Mouse (Mus musculus): ENCODE data around the gene Ppm1n. TPM values are rescaled to one million over a fixed set of nuclear protein-coding genes. Genes with fewer than 3 reads are reported as not detected.
A peak's percentile ranks its signal among the peaks of the same experiment; 100 is the strongest.

The Ppm1n gene
- total and polyA plus RNA-seq, 3 experiments, result not detected

- Histone ChIP-seq H3K4me1 (ENCODE audit: control insufficient read depth in 1 of 2, insufficient read depth in 2 of 2, low read length in 2 of 2) (peaks cover 0 to 4% of the 10 kb centered on the region in 2 experiments; a peak in 1 of 4 replicates), H3K27ac (ENCODE audit: control insufficient read depth, low read depth, low read length) (no peak overlapping the region), H3K9me3 (replicated peaks; ENCODE audit: insufficient read depth, low read length) (no peaks in the 10 kb centered on the region), H3K36me3 (ENCODE audit: control insufficient read depth in 1 of 2, insufficient read depth in 2 of 2, low read length in 2 of 2) (no peaks in the 10 kb centered on the region), H3K79me2 (ENCODE audit: control insufficient read depth, insufficient read depth, low read length, poor library complexity) (peaks cover under 1% of the 10 kb centered on the region; the same call in 1 of the 2 replicates), H3K9ac (ENCODE audit: control insufficient read depth, low read depth, low read length, poor library complexity, severe bottlenecking) (no peak overlapping the region), H3K27me3 (ENCODE audit: control insufficient read depth in 1 of 2, insufficient read depth in 2 of 2, low read length in 2 of 2) (no peaks in the 10 kb centered on the region), H3K4me3 (ENCODE audit: control insufficient read depth in 1 of 2, insufficient read depth in 1 of 2, low read depth in 2 of 2, low read length in 2 of 2) (no peak overlapping the region)
- no peak for TF ChIP-seq TCF12 (IDR thresholded peaks at IDR 0.05; ENCODE audit: low read depth, low read length)
- peak; percentile 91 for TF ChIP-seq SMC3 (IDR thresholded peaks at IDR 0.05; ENCODE audit: low read depth, low read length)
- TF ChIP-seq NRF1 (IDR thresholded peaks at IDR 0.05; ENCODE audit: insufficient read depth, low read depth, low read length, poor library complexity, severe bottlenecking), result no peak
- TF ChIP-seq BHLHE40 (IDR thresholded peaks at IDR 0.05; ENCODE audit: borderline replicate concordance, low read depth, low read length), result no peak
- no peak for TF ChIP-seq USF2 (IDR thresholded peaks at IDR 0.05; ENCODE audit: borderline replicate concordance in 1 of 2, insufficient read depth in 1 of 2, low read depth in 1 of 2, low read length in 2 of 2)
- TF ChIP-seq POLR2AphosphoS5 (IDR thresholded peaks at IDR 0.05; ENCODE audit: borderline replicate concordance, low read depth, low read length), result no peak
- no peak for TF ChIP-seq ZNF384 (IDR thresholded peaks at IDR 0.05; ENCODE audit: low read depth, low read length)
- no peak for TF ChIP-seq MXI1 (IDR thresholded peaks at IDR 0.05; ENCODE audit: low read depth, low read length)
- TF ChIP-seq CTCF (IDR thresholded peaks at IDR 0.05 in 2 of 3, conservative IDR thresholded peaks at IDR 0.05 in 1 of 3; ENCODE audit: control insufficient read depth in 1 of 3, insufficient read depth in 1 of 3, low read depth in 2 of 3, low read length in 3 of 3, poor library complexity in 1 of 3, severe bottlenecking in 1 of 3), result peak; percentile 79 to 92 (median 87)
- TF ChIP-seq POLR2A (IDR thresholded peaks at IDR 0.05; ENCODE audit: control insufficient read depth in 1 of 2, insufficient read depth in 1 of 2, low read depth in 1 of 2, low read length in 2 of 2, poor library complexity in 1 of 2), result no peak
- TF ChIP-seq GABPA (IDR thresholded peaks at IDR 0.05; ENCODE audit: low read depth, low read length), result no peak
- peak; percentile 93 for TF ChIP-seq RAD21 (IDR thresholded peaks at IDR 0.05; ENCODE audit: low read depth, low read length)
- no peak for TF ChIP-seq CHD1 (IDR thresholded peaks at IDR 0.05; ENCODE audit: low read depth, low read length)
- TF ChIP-seq ETS1 (IDR thresholded peaks at IDR 0.05; ENCODE audit: low read depth, low read length), result no peak
- peak; percentile 94 for TF ChIP-seq ZC3H11A (IDR thresholded peaks at IDR 0.05; ENCODE audit: low read depth, low read length)
- no peak for TF ChIP-seq MEF2A (IDR thresholded peaks at IDR 0.05; ENCODE audit: extremely low read depth, insufficient replicate concordance, low read depth, low read length, poor library complexity, severe bottlenecking)
- no peak for TF ChIP-seq NELFE (IDR thresholded peaks at IDR 0.05; ENCODE audit: low read depth, low read length)
- peak; percentile 84 for DNase-seq (ENCODE audit: low read depth, low spot score)
Observed at GRCm38 (mm10) chr7:19276253-19276652, 3.6 kb downstream of the Ppm1n start.

- DNase-seq (ENCODE audit: low read depth, low spot score), result peak; percentile 92
- Histone ChIP-seq H3K4me1 (ENCODE audit: control insufficient read depth in 1 of 2, insufficient read depth in 2 of 2, low read length in 2 of 2) (peaks cover 0 to 16% of the 10 kb centered on the region in 2 experiments; a peak in 3 of 4 replicates), H3K27me3 (ENCODE audit: control insufficient read depth in 1 of 2, insufficient read depth in 2 of 2, low read length in 2 of 2) (no peaks in the 10 kb centered on the region)
Observed at GRCm38 (mm10) chr7:19272173-19272764, 7.6 kb downstream of the Ppm1n start.

More at GRCm38 (mm10) chr7:19272173-19272764, 7.6 kb downstream of the Ppm1n start:
- Histone ChIP-seq H3K36me3 (ENCODE audit: control insufficient read depth in 1 of 2, insufficient read depth in 2 of 2, low read length in 2 of 2) (peaks cover 0 to 8% of the 10 kb centered on the region in 2 experiments; a peak in 2 of 4 replicates), H3K9ac (ENCODE audit: control insufficient read depth, low read depth, low read length, poor library complexity, severe bottlenecking) (peak overlapping the region; percentile 89), H3K27ac (ENCODE audit: control insufficient read depth, low read depth, low read length) (peak overlapping the region; percentile 99), H3K9me3 (replicated peaks; ENCODE audit: insufficient read depth, low read length) (no peaks in the 10 kb centered on the region), H3K79me2 (ENCODE audit: control insufficient read depth, insufficient read depth, low read length, poor library complexity) (peaks cover 35% of the 10 kb centered on the region), H3K4me3 (ENCODE audit: control insufficient read depth in 1 of 2, insufficient read depth in 1 of 2, low read depth in 2 of 2, low read length in 2 of 2) (peak overlapping the region; percentile 94 to 96)
- peak; percentile 53; the same call in 1 of the 2 replicates for TF ChIP-seq HCFC1 (IDR thresholded peaks at IDR 0.05; ENCODE audit: low read depth, low read length)
- 0 out of 2 replicates have a peak, but pooled peaks have one; percentile 39 for TF ChIP-seq ZMIZ1 (IDR thresholded peaks at IDR 0.05; ENCODE audit: low read depth, low read length)
- peak; percentile 40 for TF ChIP-seq CHD2 (IDR thresholded peaks at IDR 0.05; ENCODE audit: low read length)
- TF ChIP-seq MYC (IDR thresholded peaks at IDR 0.05; ENCODE audit: low read depth, low read length), result 0 out of 2 replicates have a peak, but pooled peaks have one; percentile 65
- TF ChIP-seq SIN3A (IDR thresholded peaks at IDR 0.05; ENCODE audit: low read length), result peak; percentile 66; the same call in 1 of the 2 replicates
- peak; percentile 29; the same call in 1 of the 2 replicates for TF ChIP-seq BHLHE40 (IDR thresholded peaks at IDR 0.05; ENCODE audit: borderline replicate concordance, low read depth, low read length)
- TF ChIP-seq MXI1 (IDR thresholded peaks at IDR 0.05; ENCODE audit: low read depth, low read length), result peak; percentile 73
- peak; percentile 5; the same call in 1 of the 2 replicates for TF ChIP-seq ETS1 (IDR thresholded peaks at IDR 0.05; ENCODE audit: low read depth, low read length)
- no peak for TF ChIP-seq ZKSCAN1 (IDR thresholded peaks at IDR 0.05; ENCODE audit: low read depth, low read length)
- peak; percentile 72 for TF ChIP-seq MAZ (IDR thresholded peaks at IDR 0.05; ENCODE audit: low read depth, low read length)
- TF ChIP-seq ELF1 (IDR thresholded peaks at IDR 0.05; ENCODE audit: low read depth, low read length), result peak; percentile 19; the same call in 1 of the 2 replicates
- TF ChIP-seq ZC3H11A (IDR thresholded peaks at IDR 0.05; ENCODE audit: low read depth, low read length), result no peak
- peak; percentile 14; the same call in 1 of the 2 replicates for TF ChIP-seq TCF12 (IDR thresholded peaks at IDR 0.05; ENCODE audit: low read depth, low read length)
- TF ChIP-seq POLR2A (IDR thresholded peaks at IDR 0.05; ENCODE audit: control insufficient read depth in 1 of 2, insufficient read depth in 1 of 2, low read depth in 1 of 2, low read length in 2 of 2, poor library complexity in 1 of 2), result no peak
- peak in 1 of 2 experiments; percentile 39; a peak in 2 of 4 replicates for TF ChIP-seq EP300 (IDR thresholded peaks at IDR 0.05; ENCODE audit: low read depth in 1 of 2, low read length in 2 of 2)
- TF ChIP-seq NRF1 (IDR thresholded peaks at IDR 0.05; ENCODE audit: insufficient read depth, low read depth, low read length, poor library complexity, severe bottlenecking), result no peak
- TF ChIP-seq SMC3 (IDR thresholded peaks at IDR 0.05; ENCODE audit: low read depth, low read length), result peak; percentile 4; the same call in 1 of the 2 replicates

All from MEL (cell line).